Mouse (Mus musculus) spleen, postnatal 4 days (tissue): ENCODE data around the gene Gm49325.

Source experiments
- DNase-seq, 2 experiments: peaks; one replicate each; pipeline ENCODE4 v3.0.0; 2022; ENCODE audit warnings: low spot score in 2 of 2

Gene Gm49325

GRCm38 (mm10) chr10:77605908-77606826 is at the start of gene Gm49325, which contains the start of gene Sumo3:
TSS of gene Gm49325 (plus strand) at chr10:77606197.
TSS of gene Sumo3 (plus strand) at chr10:77606097.
- DNase-seq = peak; percentile 100

- DNase-seq = no peak
Measured at GRCm38 (mm10) chr10:77556631-77557030, 49.4 kb upstream of the Gm49325 start.

GRCm38 (mm10) chr10:77557641-77558040 is 48.4 kb upstream of the Gm49325 start:
- DNase-seq = no peak

- DNase-seq = no peak
Measured at GRCm38 (mm10) chr10:77560090-77560489, 45.9 kb upstream of the Gm49325 start.

GRCm38 (mm10) chr10:77560830-77561229 is 45.2 kb upstream of the Gm49325 start:
- DNase-seq = no peak

- DNase-seq = no peak
Measured at GRCm38 (mm10) chr10:77561508-77561907, 44.5 kb upstream of the Gm49325 start.

- DNase-seq = peak in 1 of 2 experiments; percentile 45
Measured at GRCm38 (mm10) chr10:77565005-77565404, 41.0 kb upstream of the Gm49325 start.

GRCm38 (mm10) chr10:77566651-77567050 is 39.3 kb upstream of the Gm49325 start:
- peak; percentile 87 to 98 for DNase-seq

- DNase-seq = no peak
Measured at GRCm38 (mm10) chr10:77569481-77569880, 36.5 kb upstream of the Gm49325 start.

GRCm38 (mm10) chr10:77569973-77570658 is 35.9 kb upstream of the Gm49325 start:
- no peak for DNase-seq

GRCm38 (mm10) chr10:77572225-77572624 is 33.8 kb upstream of the Gm49325 start:
- no peak for DNase-seq

GRCm38 (mm10) chr10:77573162-77573561 is 32.8 kb upstream of the Gm49325 start:
- DNase-seq = no peak

- DNase-seq = no peak
Measured at GRCm38 (mm10) chr10:77580027-77580920, 25.7 kb upstream of the Gm49325 start.

- no peak for DNase-seq
Measured at GRCm38 (mm10) chr10:77581023-77581407, 25.0 kb upstream of the Gm49325 start.

- DNase-seq = peak; percentile 96 to 98
Measured at GRCm38 (mm10) chr10:77581408-77582284, 24.4 kb upstream of the Gm49325 start, which contains the start of gene Pttg1ip. TSS of gene Pttg1ip (plus strand) at chr10:77581720.

- DNase-seq = no peak
Measured at GRCm38 (mm10) chr10:77582285-77582618, 23.7 kb upstream of the Gm49325 start.

GRCm38 (mm10) chr10:77583795-77584422 is 22.1 kb upstream of the Gm49325 start:
- no peak for DNase-seq

GRCm38 (mm10) chr10:77586637-77587036 is 19.4 kb upstream of the Gm49325 start:
- DNase-seq = no peak

GRCm38 (mm10) chr10:77587091-77587775 is 18.8 kb upstream of the Gm49325 start:
- DNase-seq = no peak

GRCm38 (mm10) chr10:77588036-77588435 is 18.0 kb upstream of the Gm49325 start:
- no peak for DNase-seq
